Mouse (Mus musculus): ENCODE results near the gene Gclm. TPM values are rescaled to one million over a fixed set of nuclear protein-coding genes. Genes with fewer than 3 reads are reported as not detected.
"Not testable (repeated sequence)": the region's sequence is repeated elsewhere in the genome, so short reads cannot be mapped to it uniquely, and the experiment has no call there.

Gclm gene
- polyA plus RNA-seq, 1 experiment: 316 TPM

GRCm38 (mm10) chr3:122235772-122236171, 9.6 kb upstream of the Gclm start:
- peaks cover 5% of the 10 kb centered on the region for H3K4me1 ChIP-seq (ENCODE audit: control insufficient read depth, insufficient read depth, low read length)
- TF ChIP-seq CTCF (IDR thresholded peaks at IDR 0.05; ENCODE audit: low read depth, low read length) (no peak), POLR2A (IDR thresholded peaks at IDR 0.05; ENCODE audit: borderline replicate concordance, low read depth, low read length) (no peak)
- no peak overlapping the region for H3K4me3 ChIP-seq (ENCODE audit: insufficient read depth, low read length)
- no peak overlapping the region for H3K27ac ChIP-seq (ENCODE audit: insufficient read depth, low read depth, low read length)

GRCm38 (mm10) chr3:122242876-122243275, 2.5 kb upstream of the Gclm start:
- TF ChIP-seq POLR2A (IDR thresholded peaks at IDR 0.05; ENCODE audit: borderline replicate concordance, low read depth, low read length): no peak
- no peak for TF ChIP-seq CTCF (IDR thresholded peaks at IDR 0.05; ENCODE audit: low read depth, low read length)
- Histone ChIP-seq H3K4me3 (ENCODE audit: insufficient read depth, low read length) (no peak overlapping the region), H3K4me1 (ENCODE audit: control insufficient read depth, insufficient read depth, low read length) (peaks cover 28% of the 10 kb centered on the region), H3K27ac (ENCODE audit: insufficient read depth, low read depth, low read length) (no peak overlapping the region)

DNA sequence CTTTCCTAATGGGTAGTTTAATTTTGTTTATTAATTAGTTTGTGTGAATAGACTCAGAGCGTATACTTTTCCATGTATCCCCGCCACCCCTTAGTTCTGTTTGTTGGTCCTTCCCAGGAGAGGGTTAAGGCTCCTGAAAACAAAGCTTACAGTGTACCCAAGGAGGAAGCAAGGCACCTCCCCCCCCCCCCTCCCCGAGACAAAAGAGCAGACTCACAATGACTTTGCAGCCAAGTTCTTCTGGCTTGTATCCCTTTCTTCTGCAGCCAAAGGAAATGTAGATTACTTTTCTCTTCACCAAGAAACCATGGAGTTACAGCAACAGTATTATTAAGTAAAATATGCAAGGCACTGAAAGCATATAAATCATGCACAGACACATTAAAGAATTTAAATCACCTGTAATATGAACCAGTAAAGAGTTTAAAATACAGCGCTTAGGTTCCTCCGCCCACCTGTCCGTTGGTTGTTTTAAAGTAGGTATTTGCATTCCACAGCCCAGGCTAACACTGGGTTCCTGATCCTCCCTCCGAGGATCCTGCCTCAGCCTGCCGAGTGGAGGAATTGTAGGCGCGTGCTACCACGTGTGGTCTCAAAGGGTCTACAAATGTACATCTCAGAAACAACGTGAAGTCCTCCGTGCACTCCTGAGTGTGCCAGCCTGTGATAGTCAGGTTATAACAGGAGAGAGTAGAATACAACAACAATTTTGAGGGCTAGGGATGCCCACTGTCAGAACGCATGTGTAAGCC, 1.8 kb upstream of the Gclm start:
- peaks cover 28% of the 10 kb centered on the region for H3K4me1 ChIP-seq (ENCODE audit: control insufficient read depth, insufficient read depth, low read length)
- TF ChIP-seq CTCF (IDR thresholded peaks at IDR 0.05; ENCODE audit: low read depth, low read length) (no peak), POLR2A (IDR thresholded peaks at IDR 0.05; ENCODE audit: borderline replicate concordance, low read depth, low read length) (no peak)
- H3K4me3 ChIP-seq (ENCODE audit: insufficient read depth, low read length): no peak overlapping the region
- peak overlapping the region; percentile 47 for H3K27ac ChIP-seq (ENCODE audit: insufficient read depth, low read depth, low read length)

- Histone ChIP-seq H3K4me3 (ENCODE audit: insufficient read depth, low read length) (peak overlapping the region; percentile 32; the same call in 1 of the 2 replicates), H3K4me1 (ENCODE audit: control insufficient read depth, insufficient read depth, low read length) (peaks cover 28% of the 10 kb centered on the region), H3K27ac (ENCODE audit: insufficient read depth, low read depth, low read length) (peak overlapping the region; percentile 50)
- no peak for TF ChIP-seq POLR2A (IDR thresholded peaks at IDR 0.05; ENCODE audit: borderline replicate concordance, low read depth, low read length)
- no peak for TF ChIP-seq CTCF (IDR thresholded peaks at IDR 0.05; ENCODE audit: low read depth, low read length)
Observed at GRCm38 (mm10) chr3:122244759-122245158, 598 bp upstream of the Gclm start.

- Histone ChIP-seq H3K4me3 (ENCODE audit: insufficient read depth, low read length) (peak overlapping the region; percentile 98), H3K27ac (ENCODE audit: insufficient read depth, low read depth, low read length) (peak overlapping the region; percentile 69), H3K4me1 (ENCODE audit: control insufficient read depth, insufficient read depth, low read length) (peaks cover 35% of the 10 kb centered on the region)
- TF ChIP-seq CTCF (IDR thresholded peaks at IDR 0.05; ENCODE audit: low read depth, low read length): no peak
- TF ChIP-seq POLR2A (IDR thresholded peaks at IDR 0.05; ENCODE audit: borderline replicate concordance, low read depth, low read length): no peak
Observed at GRCm38 (mm10) chr3:122245878-122246332, 548 bp downstream of the Gclm start.

GRCm38 (mm10) chr3:122246406-122246805, 1.0 kb downstream of the Gclm start:
- no peak for TF ChIP-seq CTCF (IDR thresholded peaks at IDR 0.05; ENCODE audit: low read depth, low read length)
- no peak for TF ChIP-seq POLR2A (IDR thresholded peaks at IDR 0.05; ENCODE audit: borderline replicate concordance, low read depth, low read length)
- H3K4me3 ChIP-seq (ENCODE audit: insufficient read depth, low read length): peak overlapping the region; percentile 98
- no peak overlapping the region for H3K27ac ChIP-seq (ENCODE audit: insufficient read depth, low read depth, low read length)
- H3K4me1 ChIP-seq (ENCODE audit: control insufficient read depth, insufficient read depth, low read length): peaks cover 39% of the 10 kb centered on the region

- Histone ChIP-seq H3K27ac (ENCODE audit: insufficient read depth, low read depth, low read length) (0 out of 2 replicates have a peak overlapping the region, but pooled peaks have one; percentile 4), H3K4me3 (ENCODE audit: insufficient read depth, low read length) (peak overlapping the region; percentile 98), H3K4me1 (ENCODE audit: control insufficient read depth, insufficient read depth, low read length) (peaks cover 40% of the 10 kb centered on the region)
- no peak for TF ChIP-seq CTCF (IDR thresholded peaks at IDR 0.05; ENCODE audit: low read depth, low read length)
- TF ChIP-seq POLR2A (IDR thresholded peaks at IDR 0.05; ENCODE audit: borderline replicate concordance, low read depth, low read length): no peak
Observed at GRCm38 (mm10) chr3:122246986-122247767, 1.8 kb downstream of the Gclm start.

- H3K4me3 ChIP-seq (ENCODE audit: insufficient read depth, low read length): peak overlapping the region; percentile 1; the same call in 1 of the 2 replicates
- H3K27ac ChIP-seq (ENCODE audit: insufficient read depth, low read depth, low read length): no peak overlapping the region
- TF ChIP-seq POLR2A (IDR thresholded peaks at IDR 0.05; ENCODE audit: borderline replicate concordance, low read depth, low read length): no peak
- TF ChIP-seq CTCF (IDR thresholded peaks at IDR 0.05; ENCODE audit: low read depth, low read length): no peak
- peaks cover 39% of the 10 kb centered on the region for H3K4me1 ChIP-seq (ENCODE audit: control insufficient read depth, insufficient read depth, low read length)
Observed at GRCm38 (mm10) chr3:122247768-122248100, 2.4 kb downstream of the Gclm start.

- no peak overlapping the region for H3K27ac ChIP-seq (ENCODE audit: insufficient read depth, low read depth, low read length)
- no peak for TF ChIP-seq POLR2A (IDR thresholded peaks at IDR 0.05; ENCODE audit: borderline replicate concordance, low read depth, low read length)
- no peak for TF ChIP-seq CTCF (IDR thresholded peaks at IDR 0.05; ENCODE audit: low read depth, low read length)
- H3K4me3 ChIP-seq (ENCODE audit: insufficient read depth, low read length): no peak overlapping the region
- H3K4me1 ChIP-seq (ENCODE audit: control insufficient read depth, insufficient read depth, low read length): peaks cover 16% of the 10 kb centered on the region
Observed at GRCm38 (mm10) chr3:122252466-122253253, 7.3 kb downstream of the Gclm start.

GRCm38 (mm10) chr3:122254050-122254449, 8.7 kb downstream of the Gclm start:
- H3K4me3 ChIP-seq (ENCODE audit: insufficient read depth, low read length); H3K27ac ChIP-seq (ENCODE audit: insufficient read depth, low read depth, low read length): not testable (repeated sequence)
- H3K4me1 ChIP-seq (ENCODE audit: control insufficient read depth, insufficient read depth, low read length): peaks cover 14% of the 10 kb centered on the region
